Mouse (Mus musculus) lung, postnatal 0 days (tissue): Measurements from ENCODE around the gene Shisa9.

Experiments
- CTCF ChIP-seq: IDR thresholded peaks from 2 replicates; pipeline ENCODE4 v1.5.1; 2016; ENCODE audit warnings: antibody characterized with exemption, mild to moderate bottlenecking
- EP300 ChIP-seq: IDR thresholded peaks from 2 replicates; pipeline ENCODE4 v1.6.1; 2016; ENCODE audit warnings: antibody characterized with exemption, mild to moderate bottlenecking, control low read depth

DNA sequence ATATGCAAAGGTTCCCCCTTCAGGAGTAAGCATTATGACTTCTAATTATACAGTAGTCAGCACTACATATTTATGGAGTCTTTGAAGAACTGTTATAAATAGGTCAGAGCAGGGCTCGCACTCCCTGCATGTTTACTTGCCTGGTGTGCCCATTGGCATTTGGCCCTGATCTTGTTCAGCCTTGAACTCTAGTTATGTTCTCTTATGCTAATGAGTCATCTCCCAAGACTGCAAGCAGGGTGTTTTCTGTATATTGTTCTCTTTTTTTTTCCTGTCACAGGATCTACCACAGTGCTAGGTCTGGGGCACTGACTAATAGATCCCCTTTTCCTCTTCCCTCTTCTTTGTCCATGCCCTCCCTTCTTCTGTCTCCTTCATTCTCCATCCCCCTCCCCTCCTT, 48.5 kb downstream of the Shisa9 start:
- TF ChIP-seq CTCF (no peak), EP300 (no peak)
